Mouse (Mus musculus) layer of hippocampus, adult 2 months (tissue): ENCODE measurements around the gene Fignl1. TPM values are rescaled to one million over a fixed set of nuclear protein-coding genes. Genes with fewer than 3 reads are reported as not detected.
A peak's percentile ranks its signal among the peaks of the same experiment; 100 is the strongest.

Experiments used
- DNase-seq, 2 experiments: peaks; one replicate each; pipeline ENCODE4 v3.0.0; 2022; ENCODE audit warnings: low spot score in 2 of 2
- H3K27ac ChIP-seq: fragments of 200-600 bp; 2 replicates; pipeline ENCODE4 v1.8.1; 2022
- H3K4me3 ChIP-seq: fragments of 200-600 bp; 2 replicates; pipeline ENCODE4 v1.8.1; 2022; ENCODE audit warnings: mild to moderate bottlenecking
- CTCF ChIP-seq: fragments of 200-600 bp; conservative IDR thresholded peaks from 2 replicates; pipeline ENCODE4 v1.8.1; 2022; ENCODE audit warnings: antibody characterized with exemption, mild to moderate bottlenecking, moderate library complexity
- total RNA-seq, 2 experiments: library from RNA; stranded (reverse); gene quantifications; 2 replicates each; pipeline ENCODE4 v1.2.3; 2021

Fignl1 gene
- total RNA-seq, 2 experiments from 2014 or later, result 0.61 to 0.67 TPM

GRCm38 (mm10) chr11:11815737-11816136 lies 7.0 kb upstream of the Fignl1 start:
- H3K27ac ChIP-seq, result no peak overlapping the region
- TF ChIP-seq CTCF, result no peak
- H3K4me3 ChIP-seq, result no peak overlapping the region
- DNase-seq, result no peak

- Histone ChIP-seq H3K4me3 (no peak overlapping the region), H3K27ac (no peak overlapping the region)
- peak; percentile 65 to 74 for DNase-seq
- TF ChIP-seq CTCF, result peak; percentile 97
Measured at GRCm38 (mm10) chr11:11811906-11812480, 3.2 kb upstream of the Fignl1 start.

- DNase-seq, result no peak
- Histone ChIP-seq H3K27ac (peak overlapping the region; percentile 90), H3K4me3 (peak overlapping the region; percentile 60)
- no peak for TF ChIP-seq CTCF
Measured at GRCm38 (mm10) chr11:11809404-11810175, 828 bp upstream of the Fignl1 start.

- no peak for DNase-seq
- Histone ChIP-seq H3K27ac (peak overlapping the region; percentile 90; the same call in 1 of the 2 replicates), H3K4me3 (peak overlapping the region; percentile 60)
- no peak for TF ChIP-seq CTCF
Measured at GRCm38 (mm10) chr11:11808035-11808819, 535 bp downstream of the Fignl1 start.

GRCm38 (mm10) chr11:11805951-11806350 lies 2.8 kb downstream of the Fignl1 start:
- no peak for DNase-seq
- Histone ChIP-seq H3K27ac (no peak overlapping the region), H3K4me3 (no peak overlapping the region)
- no peak for TF ChIP-seq CTCF

- TF ChIP-seq CTCF, result no peak
Measured at GRCm38 (mm10) chr11:11804421-11804820, 4.3 kb downstream of the Fignl1 start.

DNA sequence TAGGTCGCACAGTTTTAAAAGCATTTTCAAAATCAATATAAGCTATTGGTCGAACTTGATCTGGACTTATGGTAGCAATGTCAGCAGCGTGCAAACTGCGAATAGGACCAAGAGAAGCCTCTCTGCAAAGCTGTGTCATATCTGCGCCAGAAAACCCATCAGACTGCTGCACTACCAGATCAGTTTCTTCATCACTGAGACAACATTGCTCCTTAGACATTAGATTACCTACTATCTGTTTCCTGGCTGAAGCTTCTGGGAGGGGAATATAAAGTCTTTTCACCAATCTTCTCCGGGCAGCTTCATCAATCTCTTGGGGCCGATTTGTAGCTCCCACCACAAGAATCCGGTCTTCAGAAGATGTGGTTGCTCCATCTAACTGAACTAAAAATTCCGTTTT lies 7.7 kb downstream of the Fignl1 start:
- DNase-seq, result no peak
- Histone ChIP-seq H3K4me3 (no peak overlapping the region), H3K27ac (no peak overlapping the region)
- TF ChIP-seq CTCF, result no peak

More at GRCm38 (mm10) chr11:11804421-11804820, 4.3 kb downstream of the Fignl1 start:
- H3K27ac ChIP-seq, result no peak overlapping the region
- no peak for DNase-seq
- H3K4me3 ChIP-seq, result no peak overlapping the region

- Histone ChIP-seq H3K4me3 (no peak overlapping the region), H3K27ac (no peak overlapping the region)
- TF ChIP-seq CTCF, result no peak
- DNase-seq, result no peak
Measured at GRCm38 (mm10) chr11:11800304-11800703, 8.5 kb downstream of the Fignl1 start.

GRCm38 (mm10) chr11:11798690-11799089 lies 10.1 kb downstream of the Fignl1 start:
- Histone ChIP-seq H3K4me3 (no peak overlapping the region), H3K27ac (no peak overlapping the region)
- no peak for TF ChIP-seq CTCF
- no peak for DNase-seq

DNA sequence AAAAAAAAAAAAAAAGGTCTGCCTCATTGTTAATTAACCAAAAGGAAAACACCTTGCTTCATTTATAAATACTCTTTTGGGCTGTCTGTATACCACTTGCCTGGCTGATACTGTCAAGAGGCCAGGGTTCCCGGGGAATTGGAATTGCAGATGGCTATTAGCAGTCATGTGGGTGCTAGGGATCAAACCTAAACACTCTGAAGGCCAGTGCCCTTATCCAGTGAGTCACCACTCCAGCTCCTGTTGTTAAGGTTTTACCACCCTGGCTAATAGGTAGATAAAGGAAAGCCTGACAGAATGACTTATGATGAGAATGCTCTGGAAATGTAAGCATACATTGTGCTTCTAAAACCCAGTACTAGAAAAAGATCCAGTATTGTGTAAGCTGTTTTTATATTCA lies 14.1 kb downstream of the Fignl1 start:
- no peak overlapping the region for H3K27ac ChIP-seq
- TF ChIP-seq CTCF, result no peak
- no peak for DNase-seq
- H3K4me3 ChIP-seq, result no peak overlapping the region

GRCm38 (mm10) chr11:11788521-11788974 lies 20.2 kb downstream of the Fignl1 start:
- peak; percentile 84 for TF ChIP-seq CTCF
- peak; percentile 64 to 82 for DNase-seq
- Histone ChIP-seq H3K27ac (no peak overlapping the region), H3K4me3 (peak overlapping the region; percentile 22; the same call in 1 of the 2 replicates)

- DNase-seq, result no peak
- no peak for TF ChIP-seq CTCF
- Histone ChIP-seq H3K4me3 (no peak overlapping the region), H3K27ac (no peak overlapping the region)
Measured at GRCm38 (mm10) chr11:11785457-11785856, 23.3 kb downstream of the Fignl1 start.

- no peak for DNase-seq
- Histone ChIP-seq H3K27ac (no peak overlapping the region), H3K4me3 (no peak overlapping the region)
- no peak for TF ChIP-seq CTCF
Measured at GRCm38 (mm10) chr11:11781728-11782127, 27.0 kb downstream of the Fignl1 start.

GRCm38 (mm10) chr11:11778345-11778744 lies 30.4 kb downstream of the Fignl1 start:
- no peak for DNase-seq
- no peak for TF ChIP-seq CTCF
- no peak overlapping the region for H3K27ac ChIP-seq
- no peak overlapping the region for H3K4me3 ChIP-seq
